Mouse (Mus musculus) central nervous system, embryonic 14 days (tissue): ENCODE measurements around the gene Yjefn3. TPM values are rescaled to one million over a fixed set of nuclear protein-coding genes. Genes with fewer than 3 reads are reported as not detected.

Source experiments
- polyA plus RNA-seq: library from polyadenylated mRNA; depleted of rRNA; stranded (reverse); fragments of >200 nt; gene quantifications from 2 replicates; pipeline ENCODE4 v1.2.3, GENCODE M21; 2012; rRNA removed

Gene Yjefn3
- 9.4 and 9.6 TPM in 2 replicates for polyA plus RNA-seq

DNA sequence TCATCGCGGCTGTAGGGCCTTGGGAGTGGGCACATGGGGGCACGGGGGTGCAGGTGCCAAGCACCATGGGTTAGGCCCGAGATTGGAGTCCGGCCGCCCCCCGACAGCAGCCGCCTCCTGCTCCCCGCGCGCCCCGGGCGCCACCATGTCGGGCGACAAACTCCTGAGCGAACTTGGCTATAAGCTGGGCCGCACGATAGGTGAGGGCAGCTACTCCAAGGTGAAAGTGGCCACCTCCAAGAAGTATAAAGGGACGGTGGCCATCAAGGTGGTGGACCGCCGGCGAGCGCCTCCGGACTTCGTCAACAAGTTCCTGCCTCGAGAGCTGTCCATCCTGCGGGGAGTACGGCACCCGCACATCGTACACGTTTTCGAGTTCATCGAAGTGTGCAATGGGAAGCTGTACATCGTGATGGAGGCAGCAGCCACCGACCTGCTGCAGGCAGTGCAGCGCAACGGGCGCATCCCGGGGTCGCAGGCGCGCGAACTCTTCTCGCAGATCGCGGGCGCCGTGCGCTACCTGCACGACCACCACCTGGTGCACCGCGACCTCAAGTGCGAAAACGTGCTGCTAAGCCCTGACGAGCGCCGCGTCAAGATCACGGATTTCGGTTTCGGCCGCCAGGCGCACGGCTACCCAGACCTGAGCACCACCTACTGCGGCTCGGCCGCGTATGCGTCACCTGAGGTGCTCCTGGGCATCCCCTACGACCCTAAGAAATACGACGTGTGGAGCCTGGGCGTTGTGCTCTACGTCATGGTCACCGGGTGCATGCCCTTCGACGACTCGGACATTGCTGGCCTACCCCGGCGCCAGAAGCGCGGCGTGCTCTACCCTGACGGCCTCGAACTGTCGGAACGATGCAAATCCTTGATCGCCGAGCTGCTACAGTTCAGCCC lies at the start of gene Yjefn3, which contains the start of the genes Tssk6 and Ndufa13:
TSS of gene Yjefn3 (minus strand) at position 550 of the 900 bp plus-strand sequence.
TSS of gene Tssk6 (plus strand) at position 22 of the 900 bp plus-strand sequence.
TSS of gene Ndufa13 (minus strand) at position 396 of the 900 bp plus-strand sequence.

DNA sequence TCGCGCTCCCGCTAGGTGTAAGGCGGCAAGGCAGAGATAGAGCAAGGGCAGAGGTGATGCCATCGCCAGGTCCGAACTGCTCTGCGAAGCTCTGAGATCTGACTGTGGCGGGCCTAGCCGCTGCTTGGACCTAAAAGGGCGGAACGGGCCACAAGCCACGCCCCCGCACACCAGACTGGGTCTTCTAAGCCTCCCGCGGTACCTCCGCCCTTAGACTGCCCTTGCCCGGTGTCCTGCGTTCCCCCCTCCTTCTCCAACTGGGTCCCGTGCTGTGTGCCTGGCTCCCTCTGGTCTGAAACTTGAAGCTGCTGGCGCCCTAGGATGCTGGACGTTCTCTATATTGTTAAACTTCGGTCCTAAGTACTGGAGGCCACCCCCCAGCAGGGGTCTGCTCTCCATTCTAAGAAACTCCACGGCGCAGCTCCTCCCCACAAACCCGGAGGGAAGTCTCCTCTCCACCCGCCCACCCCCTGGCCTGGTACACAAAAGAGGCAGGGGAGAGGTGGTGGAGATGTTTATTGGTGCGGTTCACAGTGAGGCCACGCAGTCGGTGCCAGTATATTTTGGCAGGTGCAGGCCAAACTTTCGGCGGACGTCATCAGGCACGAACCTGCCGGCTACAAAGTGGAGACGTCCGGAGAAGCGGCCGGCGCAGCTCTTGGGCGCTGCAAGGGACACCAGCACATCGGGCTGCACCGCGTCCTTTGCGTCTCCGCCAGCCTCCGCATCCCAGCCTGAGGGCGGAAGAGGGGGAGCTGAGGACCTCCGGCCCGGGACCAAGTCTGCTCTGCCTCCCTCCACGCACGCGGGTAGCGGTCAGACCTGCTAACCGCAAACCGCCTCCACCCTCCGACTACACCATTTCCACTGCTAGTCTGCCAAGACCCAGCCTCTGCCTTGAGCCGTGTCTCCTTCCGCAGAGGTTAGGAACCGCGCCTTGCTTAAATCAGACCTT lies 14.9 kb downstream of the Yjefn3 start, which contains the start of gene Cilp2:
TSS of gene Cilp2 (minus strand) at position 399 of the 955 bp plus-strand sequence.

Other genes starting within 250 kb of the Yjefn3 start
- gene Zfp964, start 248.2 kb downstream of the Yjefn3 start, polyA plus RNA-seq = 2.1 and 2.2 TPM in 2 replicates
- gene Zfp869, start 192.0 kb downstream of the Yjefn3 start, polyA plus RNA-seq = 18.0 and 18.7 TPM in 2 replicates
- gene Zfp963, start 152.7 kb downstream of the Yjefn3 start, polyA plus RNA-seq = 10.6 and 11.1 TPM in 2 replicates
- gene Gm20422, start 127.8 kb downstream of the Yjefn3 start, polyA plus RNA-seq = 1.2 and 1.7 TPM in 2 replicates
- gene Atp13a1, start 111.5 kb downstream of the Yjefn3 start, polyA plus RNA-seq = 79.3 and 80.1 TPM in 2 replicates
- gene Zfp866, start 111.5 kb downstream of the Yjefn3 start, polyA plus RNA-seq = 37.8 and 39.9 TPM in 2 replicates
- gene Gmip, start 94.0 kb downstream of the Yjefn3 start, polyA plus RNA-seq = 69.7 and 72.7 TPM in 2 replicates
- gene Lpar2, start 80.3 kb downstream of the Yjefn3 start, polyA plus RNA-seq = 5.8 and 6.0 TPM in 2 replicates
- gene Pbx4, start 70.2 kb downstream of the Yjefn3 start, polyA plus RNA-seq = 35.2 and 36.1 TPM in 2 replicates
- gene Cilp2, start 15.0 kb downstream of the Yjefn3 start, polyA plus RNA-seq = 3.6 and 4.0 TPM in 2 replicates
- gene Tssk6, start 528 bp downstream of the Yjefn3 start, polyA plus RNA-seq = 0.35 and 0.53 TPM in 2 replicates
- 111 TPM in 2 replicates for gene Ndufa13, start 154 bp downstream of the Yjefn3 start, polyA plus RNA-seq
- gene Gatad2a, start 93.7 kb upstream of the Yjefn3 start, polyA plus RNA-seq = 37.4 and 38.1 TPM in 2 replicates
- 106 and 108 TPM in 2 replicates for gene Mau2, start 140.0 kb upstream of the Yjefn3 start, polyA plus RNA-seq
- gene Sugp1, start 140.1 kb upstream of the Yjefn3 start, polyA plus RNA-seq = 34.3 TPM in 2 replicates
- gene Tm6sf2, start 170.2 kb upstream of the Yjefn3 start, polyA plus RNA-seq = 7.4 and 8.5 TPM in 2 replicates
- 0.36 and 0.43 TPM in 2 replicates for gene Hapln4, start 180.7 kb upstream of the Yjefn3 start, polyA plus RNA-seq
- 71.2 and 75.0 TPM in 2 replicates for gene Ncan, start 218.2 kb upstream of the Yjefn3 start, polyA plus RNA-seq
- gene Nr2c2ap, start 228.6 kb upstream of the Yjefn3 start, polyA plus RNA-seq = 22.3 and 23.8 TPM in 2 replicates
- gene Rfxank, start 236.4 kb upstream of the Yjefn3 start, polyA plus RNA-seq = 21.1 and 22.6 TPM in 2 replicates
- 99.4 and 109 TPM in 2 replicates for gene Borcs8, start 236.8 kb upstream of the Yjefn3 start, polyA plus RNA-seq
- gene Mef2b, start 237.0 kb upstream of the Yjefn3 start, polyA plus RNA-seq = 0.38 and 0.41 TPM in 2 replicates